Comparison of ENCODE assay signal across 8 mouse cellular contexts in the genomic region with DNA sequence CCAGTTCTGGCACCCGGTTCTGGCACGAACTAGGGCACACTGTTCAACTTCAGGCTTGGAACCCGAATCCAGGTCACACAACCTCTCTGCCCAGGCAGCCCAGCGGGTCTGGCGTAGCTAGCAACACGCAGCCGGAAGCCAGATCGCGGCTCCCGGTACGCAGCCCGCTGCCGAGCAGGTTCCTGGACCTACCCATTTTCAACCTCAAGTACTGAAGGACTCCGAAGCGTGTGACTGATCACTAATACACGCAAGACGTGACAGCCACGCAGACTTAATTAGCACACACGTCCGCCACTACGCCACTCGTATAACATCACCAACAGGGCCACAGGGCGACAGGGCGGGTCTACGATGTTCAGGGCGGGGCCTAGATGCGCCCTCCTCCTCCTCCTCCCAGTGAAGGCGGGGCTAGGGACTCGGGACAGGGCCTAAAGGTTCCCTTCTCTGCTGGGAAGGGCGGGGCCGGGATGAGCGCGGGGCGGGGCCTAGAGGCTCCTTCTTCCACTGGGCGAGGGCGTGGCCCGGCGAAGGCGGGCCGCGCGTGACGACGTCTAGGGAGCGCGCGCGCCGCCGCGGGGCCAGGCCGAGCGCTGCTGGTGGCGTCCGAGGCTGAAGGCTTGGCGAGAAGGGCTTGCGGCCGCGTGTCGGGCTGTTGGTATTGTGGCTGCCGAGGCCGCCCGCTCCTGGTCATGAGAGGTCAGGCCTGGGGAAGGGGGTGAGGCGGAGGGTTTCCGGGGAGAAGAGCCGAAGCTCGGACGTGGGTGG. TPM values are rescaled to one million over a fixed set of nuclear protein-coding genes. Genes with fewer than 3 reads are reported as not detected.
DNase-seq lines count a peak whose midpoint lies in the region; ATAC-seq and TF ChIP-seq lines count a peak whose summit lies in the region.

A gene (plus strand): TSS at position 557 of the 768 bp plus-strand sequence.

- DNase-seq in G1E (ENCODE audit: low spot score), result peak; percentile 94
- DNase-seq in cerebellum, adult 18-20 months, result peak; percentile 100
- DNase-seq in heart, postnatal 36 days, result peak; percentile 97 to 98
- peak; percentile 97 to 99 for DNase-seq in layer of hippocampus, adult 2 months (ENCODE audit: low spot score in 2 of 2)
- DNase-seq in lung, embryonic 14.5 days, result peak; percentile 99
- DNase-seq in thymus, adult 2 months, result peak; percentile 99

- intact Hi-C loops in heart, postnatal 36 days (cut with DNase I), result no loop called here

- ATAC-seq in G1E (ENCODE audit: extremely low read depth, insufficient number of reproducible peaks, low FRiP score, poor library complexity, severe bottlenecking), result peak; percentile 96
- peak; percentile 98 for ATAC-seq in forebrain, embryonic 16.5 days
- peak; percentile 97 for ATAC-seq in lung, embryonic 14.5 days (ENCODE audit: insufficient read depth)

- 0% methylated on average over 68 of the region's 68 CpGs for WGBS in forebrain, embryonic 16.5 days
- under 1% methylated on average over 67 of the region's 68 CpGs for WGBS in lung, embryonic 14.5 days
- WGBS in olfactory bulb, adult 2 months, result under 1% methylated on average over 65 of the region's 68 CpGs
- under 1% methylated on average over 68 of the region's 68 CpGs for WGBS in thymus, adult 2 months

- peak within 1 kb of the TSS; percentile 77 for H3K27ac ChIP-seq in forebrain, embryonic 16.5 days (ENCODE audit: low read length)
- peak within 1 kb of the TSS; percentile 94 for H3K27ac ChIP-seq in layer of hippocampus, adult 2 months
- peak within 1 kb of the TSS; percentile 86 for H3K27ac ChIP-seq in lung, embryonic 14.5 days (ENCODE audit: low read depth)
- H3K27ac ChIP-seq in olfactory bulb, adult 2 months (ENCODE audit: insufficient read depth, low read depth, low read length), result peak within 1 kb of the TSS; percentile 69
- peak within 1 kb of the TSS; percentile 47; the same call in 1 of the 2 replicates for H3K27ac ChIP-seq in thymus, adult 2 months (ENCODE audit: control insufficient read depth, insufficient read depth, low read length)

- H3K4me3 ChIP-seq in G1E (ENCODE audit: low read depth, low read length), result peak within 1 kb of the TSS; percentile 83
- peak within 1 kb of the TSS; percentile 77 for H3K4me3 ChIP-seq in forebrain, embryonic 16.5 days (replicated peaks; ENCODE audit: low read length)
- peak within 1 kb of the TSS; percentile 84 for H3K4me3 ChIP-seq in layer of hippocampus, adult 2 months
- H3K4me3 ChIP-seq in lung, embryonic 14.5 days (ENCODE audit: low read depth, low read length), result peak within 1 kb of the TSS; percentile 66
- peak within 1 kb of the TSS; percentile 63 for H3K4me3 ChIP-seq in olfactory bulb, adult 2 months (ENCODE audit: insufficient read depth, low read depth, low read length)
- H3K4me3 ChIP-seq in thymus, adult 2 months (ENCODE audit: control insufficient read depth, insufficient read depth, low read length), result peak within 1 kb of the TSS; percentile 88

- peaks cover 12% of the 10 kb centered on the region for H3K27me3 ChIP-seq in G1E (ENCODE audit: insufficient read depth, low read length)
- no peaks in the 10 kb centered on the region for H3K27me3 ChIP-seq in forebrain, embryonic 16.5 days (replicated peaks; ENCODE audit: control insufficient read depth, insufficient read depth, low read length)
- H3K27me3 ChIP-seq in lung, embryonic 14.5 days (ENCODE audit: insufficient read depth, low read length), result no peaks in the 10 kb centered on the region
- H3K27me3 ChIP-seq in thymus, adult 2 months (ENCODE audit: control insufficient read depth, insufficient read depth, low read length), result no peaks in the 10 kb centered on the region

- no peaks in the 10 kb centered on the region for H3K9me3 ChIP-seq in G1E (replicated peaks)
- H3K9me3 ChIP-seq in forebrain, embryonic 16.5 days (ENCODE audit: control insufficient read depth, low read length), result no peaks in the 10 kb centered on the region
- no peaks in the 10 kb centered on the region for H3K9me3 ChIP-seq in lung, embryonic 14.5 days (ENCODE audit: low read depth, low read length)

- H3K4me1 ChIP-seq in G1E (ENCODE audit: insufficient read depth, low read depth, low read length), result peaks cover 11% of the 10 kb centered on the region
- peaks cover 11% of the 10 kb centered on the region for H3K4me1 ChIP-seq in forebrain, embryonic 16.5 days (replicated peaks; ENCODE audit: control insufficient read depth, insufficient read depth, low read length)
- H3K4me1 ChIP-seq in lung, embryonic 14.5 days (ENCODE audit: insufficient read depth), result no peaks in the 10 kb centered on the region; the same call in 1 of the 2 replicates
- H3K4me1 ChIP-seq in olfactory bulb, adult 2 months (ENCODE audit: control insufficient read depth, insufficient read depth, low read length), result peaks cover 6% of the 10 kb centered on the region
- H3K4me1 ChIP-seq in thymus, adult 2 months (replicated peaks; ENCODE audit: control insufficient read depth, insufficient read depth, low read length), result peaks cover 5% of the 10 kb centered on the region

- peak within 1 kb of the TSS; percentile 77 for H3K9ac ChIP-seq in forebrain, embryonic 16.5 days (replicated peaks; ENCODE audit: low read depth, low read length)
- peak within 1 kb of the TSS; percentile 85 for H3K9ac ChIP-seq in lung, embryonic 14.5 days

- peaks cover 19% of the 10 kb centered on the region for H3K36me3 ChIP-seq in G1E (replicated peaks)
- peaks cover under 1% of the 10 kb centered on the region; the same call in 1 of the 2 replicates for H3K36me3 ChIP-seq in forebrain, embryonic 16.5 days (ENCODE audit: control insufficient read depth, insufficient read depth)
- H3K36me3 ChIP-seq in lung, embryonic 14.5 days (ENCODE audit: insufficient read depth), result peaks cover 3% of the 10 kb centered on the region; the same call in 1 of the 2 replicates
- peaks cover under 1% of the 10 kb centered on the region; the same call in 1 of the 2 replicates for H3K36me3 ChIP-seq in thymus, adult 2 months (ENCODE audit: control insufficient read depth, insufficient read depth, low read length)

- TF ChIP-seq CTCF in G1E (IDR thresholded peaks at IDR 0.05; ENCODE audit: low read depth, low read length), result no peak
- peak; percentile 55 for TF ChIP-seq CTCF in layer of hippocampus, adult 2 months (conservative IDR thresholded peaks at IDR 0.05)
- TF ChIP-seq CTCF in lung, embryonic 14.5 days (IDR thresholded peaks at IDR 0.05; ENCODE audit: low read depth), result no peak
- no peak for TF ChIP-seq CTCF in olfactory bulb, adult 2 months (IDR thresholded peaks at IDR 0.05; ENCODE audit: insufficient read depth, low read depth, low read length)
- TF ChIP-seq CTCF in thymus, adult 2 months (IDR thresholded peaks at IDR 0.05; ENCODE audit: borderline replicate concordance, control insufficient read depth, extremely low read depth, insufficient read depth, low read length, poor library complexity), result peak; percentile 60; the same call in 1 of the 2 replicates

- peak within 1 kb of the TSS; percentile 61 for H3K4me2 ChIP-seq in forebrain, embryonic 16.5 days (ENCODE audit: low read length)
- peak within 1 kb of the TSS; percentile 81 for H3K4me2 ChIP-seq in lung, embryonic 14.5 days

- peak; percentile 95 for TF ChIP-seq POLR2A in olfactory bulb, adult 2 months (IDR thresholded peaks at IDR 0.05; ENCODE audit: insufficient read depth, low read depth, low read length)
- TF ChIP-seq POLR2A in thymus, adult 2 months (IDR thresholded peaks at IDR 0.05; ENCODE audit: control insufficient read depth, extremely low read depth, insufficient read depth, low read length, poor library complexity), result peak; percentile 96

RNA-seq across cellular contexts. Expression of the gene that starts here (rescaled TPM):
- total RNA-seq in G1E (2014; fragmentation: Nextera tagmentation) (18.7 and 21.9 TPM in 2 replicates), G1E (2017) (18.8 and 20.5 TPM in 2 replicates)
- polyA plus RNA-seq in G1E (2012), result 4.4 and 7.3 TPM in 2 replicates
- 21.6 and 23.4 TPM in 2 replicates for polyA plus RNA-seq in forebrain, embryonic 16.5 days (2015; fragmentation: Nextera tagmentation; extraction: Ambion mirVana)
- 10 to 100 TPM; 29.5 to 29.7 TPM for total RNA-seq in heart, postnatal 36 days (2021)
- 10 to 100 TPM; 28.0 to 31.9 TPM for total RNA-seq in layer of hippocampus, adult 2 months (2021)
- 43.2 and 49.0 TPM in 2 replicates for polyA plus RNA-seq in lung, embryonic 14.5 days (2014; fragmentation: Nextera tagmentation; extraction: Ambion mirVana)
- not detected in 2 replicates for polyA plus RNA-seq in olfactory bulb, adult 2 months (2012; ENCODE audit: insufficient read depth, insufficient read length, low replicate concordance, missing spikeins)
- 6.4 and 9.3 TPM in 2 replicates for polyA plus RNA-seq in thymus, adult 2 months (2012; rRNA removed)

Comparison
In these comparisons a context has a peak if more than half of its experiments do, and no peak if none do; other contexts are left out.
1. Peak in every context shown above with its lines: DNase-seq, ATAC-seq, H3K4me3 ChIP-seq and H3K27ac ChIP-seq.
2. CTCF ChIP-seq: peak in layer of hippocampus, adult 2 months (single experiment) and thymus, adult 2 months (single experiment); none in G1E (single experiment), lung, embryonic 14.5 days (single experiment) and olfactory bulb, adult 2 months (single experiment).